Mouse (Mus musculus) heart, embryonic 11.5 days (tissue): ENCODE data around the gene Foxs1. TPM values are rescaled to one million over a fixed set of nuclear protein-coding genes. Genes with fewer than 3 reads are reported as not detected.
A peak's percentile ranks its signal among the peaks of the same experiment; 100 is the strongest.

Source experiments
- ATAC-seq: fragments of 200-750 bp; cut with Nextera tagmentation; replicated peaks from 2 replicates; pipeline ENCODE4 v1.8.0; 2017; ENCODE audit warnings: moderate library complexity; ENCODE audit not compliant: insufficient number of reproducible peaks, low FRiP score, low TSS enrichment
- H3K27ac ChIP-seq: fragments of 300-500 bp; sonication (generic); 2 replicates; pipeline ENCODE4 v1.5.1; 2014; ENCODE audit warnings: mild to moderate bottlenecking, low read depth, low read length
- H3K27me3 ChIP-seq: fragments of 300-500 bp; sonication (generic); 2 replicates; pipeline ENCODE4 v1.6.1; 2014; ENCODE audit warnings: mild to moderate bottlenecking, low read length, mixed read lengths; ENCODE audit not compliant: control insufficient read depth, insufficient read depth
- H3K36me3 ChIP-seq: fragments of 300-500 bp; sonication (generic); 2 replicates; pipeline ENCODE4 v1.6.1; 2014; ENCODE audit warnings: mild to moderate bottlenecking, low read length, moderate library complexity, mixed read lengths; ENCODE audit not compliant: control insufficient read depth, insufficient read depth
- H3K4me1 ChIP-seq: fragments of 300-500 bp; sonication (generic); 2 replicates; pipeline ENCODE4 v1.6.1; 2014; ENCODE audit warnings: low read length; ENCODE audit not compliant: control insufficient read depth, insufficient read depth
- H3K4me2 ChIP-seq: fragments of 300-500 bp; sonication (generic); 2 replicates; pipeline ENCODE4 v1.6.1; 2014; ENCODE audit warnings: mild to moderate bottlenecking, moderate library complexity
- H3K4me3 ChIP-seq: fragments of 300-500 bp; sonication (generic); 2 replicates; pipeline ENCODE4 v1.5.1; 2014; ENCODE audit warnings: low read depth, low read length
- H3K9ac ChIP-seq: fragments of 300-500 bp; sonication (generic); 2 replicates; pipeline ENCODE4 v1.6.1; 2014; ENCODE audit warnings: mild to moderate bottlenecking, low read depth, low read length, moderate library complexity
- H3K9me3 ChIP-seq: fragments of 300-500 bp; sonication (generic); replicated peaks from 2 replicates; pipeline ENCODE4 v1.6.1; 2016; ENCODE audit warnings: low read length; ENCODE audit not compliant: control insufficient read depth
- WGBS: fragments of 180-500 bp; shearing (Covaris S2); extraction: QIAGEN DNeasy Blood & Tissue Kit; methylation state at CpG from one replicate; pipeline ENCODE4 v1.1.7; 2014; ENCODE audit not compliant: insufficient replicate concordance; 5-methylcytosine and 5-hydroxymethylcytosine counted together
- polyA plus RNA-seq: library from polyadenylated mRNA; unstranded; fragments of >200 nt; fragmentation: Nextera tagmentation; extraction: Ambion mirVana; gene quantifications from 2 replicates; pipeline ENCODE4 v1.2.1, GENCODE M21; 2014

The Foxs1 gene
- polyA plus RNA-seq, result 0.52 and 0.83 TPM in 2 replicates

GRCm38 (mm10) chr2:152933048-152933447, at the start of gene Foxs1:
Gene Foxs1, minus strand, starts transcription at chr2:152933208.
- Histone ChIP-seq H3K36me3 (no peaks in the 10 kb centered on the region), H3K9ac (no peak within 1 kb of the TSS), H3K4me2 (no peak within 1 kb of the TSS), H3K27me3 (peaks cover 20% of the 10 kb centered on the region), H3K9me3 (no peaks in the 10 kb centered on the region), H3K4me3 (no peak within 1 kb of the TSS), H3K27ac (no peak within 1 kb of the TSS), H3K4me1 (peaks cover 3% of the 10 kb centered on the region; the same call in 1 of the 2 replicates)
- whole genome bisulfite sequencing, result 18% methylated on average over 9 of the region's 9 CpGs
- ATAC-seq, result 0 out of 2 replicates have a peak, but pooled peaks have one; percentile 43

GRCm38 (mm10) chr2:152976991-152977390, 44.0 kb upstream of the Foxs1 start:
- H3K9me3 ChIP-seq, result 0 out of 2 replicates have a peak, but pooled peaks cover 3% of the 10 kb centered on the region
- H3K4me3 ChIP-seq, result no peak overlapping the region
- H3K4me1 ChIP-seq, result no peaks in the 10 kb centered on the region
- no peak for ATAC-seq
- H3K4me2 ChIP-seq, result no peak overlapping the region
- no peak overlapping the region for H3K9ac ChIP-seq
- no peaks in the 10 kb centered on the region for H3K36me3 ChIP-seq
- H3K27me3 ChIP-seq, result no peaks in the 10 kb centered on the region
- H3K27ac ChIP-seq, result no peak overlapping the region
- WGBS, result 68% methylated on average over 3 of the region's 3 CpGs

- whole genome bisulfite sequencing, result 67% methylated on average over 4 of the region's 4 CpGs
- Histone ChIP-seq H3K4me2 (no peak overlapping the region), H3K4me1 (no peaks in the 10 kb centered on the region), H3K27ac (no peak overlapping the region), H3K36me3 (no peaks in the 10 kb centered on the region), H3K4me3 (no peak overlapping the region), H3K9ac (no peak overlapping the region), H3K27me3 (peaks cover 3% of the 10 kb centered on the region; the same call in 1 of the 2 replicates), H3K9me3 (no peaks in the 10 kb centered on the region)
- ATAC-seq, result no peak
Measured at GRCm38 (mm10) chr2:152965555-152965954, 32.5 kb upstream of the Foxs1 start.

GRCm38 (mm10) chr2:152962091-152962793, 29.2 kb upstream of the Foxs1 start, which contains the start of gene Ttll9:
Gene Ttll9, plus strand, starts transcription at chr2:152962485.
- ATAC-seq, result peak; percentile 67; the same call in 1 of the 2 replicates

GRCm38 (mm10) chr2:152958116-152958515, 25.1 kb upstream of the Foxs1 start:
- WGBS, result 65% methylated on average over 3 of the region's 3 CpGs
- no peak overlapping the region for H3K4me3 ChIP-seq
- H3K9ac ChIP-seq, result no peak overlapping the region
- no peaks in the 10 kb centered on the region for H3K4me1 ChIP-seq
- H3K36me3 ChIP-seq, result no peaks in the 10 kb centered on the region
- H3K9me3 ChIP-seq, result no peaks in the 10 kb centered on the region
- H3K27me3 ChIP-seq, result peaks cover 18% of the 10 kb centered on the region
- H3K4me2 ChIP-seq, result no peak overlapping the region
- H3K27ac ChIP-seq, result no peak overlapping the region
- no peak for ATAC-seq

More at GRCm38 (mm10) chr2:152962091-152962793, 29.2 kb upstream of the Foxs1 start, which contains the start of gene Ttll9:
- Histone ChIP-seq H3K27ac (no peak within 1 kb of the TSS), H3K4me2 (peak within 1 kb of the TSS; percentile 71), H3K36me3 (no peaks in the 10 kb centered on the region), H3K9me3 (no peaks in the 10 kb centered on the region), H3K4me1 (no peaks in the 10 kb centered on the region), H3K27me3 (peaks cover 7% of the 10 kb centered on the region; the same call in 1 of the 2 replicates), H3K4me3 (peak within 1 kb of the TSS; percentile 45), H3K9ac (peak within 1 kb of the TSS; percentile 44)
- 1% methylated on average over 34 of the region's 34 CpGs for WGBS

GRCm38 (mm10) chr2:152951850-152952720, 19.1 kb upstream of the Foxs1 start:
- Histone ChIP-seq H3K4me2 (peak overlapping the region; percentile 92), H3K9me3 (no peaks in the 10 kb centered on the region), H3K27ac (no peak overlapping the region), H3K27me3 (peaks cover 68% of the 10 kb centered on the region), H3K4me3 (peak overlapping the region; percentile 66), H3K9ac (peak overlapping the region; percentile 52), H3K4me1 (0 out of 2 replicates have a peak, but pooled peaks cover 3% of the 10 kb centered on the region), H3K36me3 (no peaks in the 10 kb centered on the region)
- no peak for ATAC-seq
- 17% methylated on average over 13 of the region's 13 CpGs for WGBS

GRCm38 (mm10) chr2:152951065-152951849, 18.2 kb upstream of the Foxs1 start, which contains the start of gene Dusp15:
Gene Dusp15, minus strand, starts transcription at chr2:152951698.
- peak within 1 kb of the TSS; percentile 92 for H3K4me2 ChIP-seq
- H3K27me3 ChIP-seq, result peaks cover 73% of the 10 kb centered on the region
- peak; percentile 59; the same call in 1 of the 2 replicates for ATAC-seq
- H3K4me3 ChIP-seq, result peak within 1 kb of the TSS; percentile 66
- H3K9me3 ChIP-seq, result no peaks in the 10 kb centered on the region
- H3K27ac ChIP-seq, result no peak within 1 kb of the TSS
- 0 out of 2 replicates have a peak, but pooled peaks cover 3% of the 10 kb centered on the region for H3K4me1 ChIP-seq
- WGBS, result under 1% methylated on average over 48 of the region's 54 CpGs
- no peaks in the 10 kb centered on the region for H3K36me3 ChIP-seq
- peak within 1 kb of the TSS; percentile 52 for H3K9ac ChIP-seq
